Mouse (Mus musculus): ENCODE measurements at regions not wholly inside any gene's neighbourhood (a gene's known extent, or its start where the extent isn't known, plus 50 kb on each side); places are given as distances from the start of the nearest gene placed in this dataset.

GRCm38 (mm10) chr13:70978547-70979307 is 137.1 kb upstream of the Adamts16 start:
- TF ChIP-seq KAT2A (conservative IDR thresholded peaks at IDR 0.05; ENCODE audit: low read depth, low read length) (no peak), CTCF (IDR thresholded peaks at IDR 0.05 in 2 of 3, conservative IDR thresholded peaks at IDR 0.05 in 1 of 3; ENCODE audit: control insufficient read depth in 1 of 3, insufficient read depth in 1 of 3, low read depth in 2 of 3, low read length in 3 of 3, poor library complexity in 1 of 3, severe bottlenecking in 1 of 3) (no peak), USF1 (IDR thresholded peaks at IDR 0.05; ENCODE audit: low read depth, low read length) (no peak)
